Mouse (Mus musculus) hindbrain, embryonic 14.5 days (tissue): ENCODE data around the gene Smndc1. TPM values are rescaled to one million over a fixed set of nuclear protein-coding genes. Genes with fewer than 3 reads are reported as not detected.

Experiments used
- ATAC-seq: fragments of 200-750 bp; cut with Nextera tagmentation; 2 replicates; pipeline ENCODE4 v1.8.0; 2017; ENCODE audit warnings: moderate number of reproducible peaks, mild to moderate bottlenecking, moderate TSS enrichment, moderate library complexity; ENCODE audit not compliant: low FRiP score
- DNase-seq: peaks from one replicate; pipeline ENCODE4 v3.0.0-alpha.2; 2015; ENCODE audit warnings: low spot score
- H3K27ac ChIP-seq: fragments of 300-500 bp; sonication (generic); 2 replicates; pipeline ENCODE4 v1.5.1; 2014; ENCODE audit warnings: mild to moderate bottlenecking, moderate library complexity
- H3K27me3 ChIP-seq: fragments of 300-500 bp; sonication (generic); 2 replicates; pipeline ENCODE4 v1.6.1; 2014; ENCODE audit warnings: mild to moderate bottlenecking, low read length, mixed read lengths; ENCODE audit not compliant: control insufficient read depth, insufficient read depth
- H3K36me3 ChIP-seq: fragments of 300-500 bp; sonication (generic); replicated peaks from 2 replicates; pipeline ENCODE4 v1.6.1; 2014; ENCODE audit not compliant: control insufficient read depth, insufficient read depth
- H3K4me1 ChIP-seq: fragments of 300-500 bp; sonication (generic); replicated peaks from 2 replicates; pipeline ENCODE4 v1.6.1; 2014; ENCODE audit warnings: antibody characterized with exemption, low read length, mixed read lengths; ENCODE audit not compliant: control insufficient read depth, insufficient read depth
- H3K4me2 ChIP-seq: fragments of 300-500 bp; sonication (generic); replicated peaks from 2 replicates; pipeline ENCODE4 v1.6.1; 2014; ENCODE audit warnings: mild to moderate bottlenecking, moderate library complexity
- H3K4me3 ChIP-seq: fragments of 300-500 bp; sonication (generic); replicated peaks from 2 replicates; pipeline ENCODE4 v1.5.1; 2014; ENCODE audit warnings: mild to moderate bottlenecking, low read length
- H3K9ac ChIP-seq: fragments of 300-500 bp; sonication (generic); 2 replicates; pipeline ENCODE4 v1.6.1; 2014
- H3K9me3 ChIP-seq: fragments of 300-500 bp; sonication (generic); 2 replicates; pipeline ENCODE4 v1.6.1; 2016; ENCODE audit warnings: low read length; ENCODE audit not compliant: control insufficient read depth
- WGBS: fragments of 180-500 bp; shearing (Covaris S2); extraction: QIAGEN DNeasy Blood & Tissue Kit; methylation state at CpG from one replicate; pipeline ENCODE4 v1.1.7; 2014; 5-methylcytosine and 5-hydroxymethylcytosine counted together
- polyA plus RNA-seq: library from polyadenylated mRNA; unstranded; fragments of >200 nt; fragmentation: Nextera tagmentation; extraction: Ambion mirVana; gene quantifications from 2 replicates; pipeline ENCODE4 v1.2.1, GENCODE M21; 2014

Gene Smndc1
- polyA plus RNA-seq, 1 experiment from 2014 or later: 35.6 TPM

- no peak overlapping the region for H3K27ac ChIP-seq
- no peak for DNase-seq
- 90% methylated on average over 8 of the region's 8 CpGs for WGBS
- ATAC-seq: no peak
- no peak overlapping the region for H3K4me2 ChIP-seq
- H3K36me3 ChIP-seq: no peaks in the 10 kb centered on the region
- no peaks in the 10 kb centered on the region for H3K27me3 ChIP-seq
- H3K9ac ChIP-seq: no peak overlapping the region
- no peaks in the 10 kb centered on the region for H3K9me3 ChIP-seq
- no peak overlapping the region for H3K4me3 ChIP-seq
- H3K4me1 ChIP-seq: peaks cover 7% of the 10 kb centered on the region; the same call in 1 of the 2 replicates
These were observed 35.4 kb upstream of the Smndc1 start for GRCm38 (mm10) chr19:53425824-53426223.

- no peak overlapping the region for H3K4me2 ChIP-seq
- ATAC-seq: no peak
These were observed 34.3 kb upstream of the Smndc1 start for GRCm38 (mm10) chr19:53424629-53425028.

GRCm38 (mm10) chr19:53423816-53424465 lies 33.6 kb upstream of the Smndc1 start:
- H3K27me3 ChIP-seq: no peaks in the 10 kb centered on the region
- no peaks in the 10 kb centered on the region for H3K36me3 ChIP-seq
- ATAC-seq (no peak), DNase-seq (no peak)
- H3K9me3 ChIP-seq: no peaks in the 10 kb centered on the region
- H3K9ac ChIP-seq: no peak overlapping the region
- no peak overlapping the region for H3K27ac ChIP-seq
- H3K4me3 ChIP-seq: no peak overlapping the region
- peaks cover 10% of the 10 kb centered on the region; the same call in 1 of the 2 replicates for H3K4me1 ChIP-seq
- H3K4me2 ChIP-seq: no peak overlapping the region
- WGBS: 68% methylated on average over 17 of the region's 17 CpGs

More at GRCm38 (mm10) chr19:53424629-53425028, 34.3 kb upstream of the Smndc1 start:
- Histone ChIP-seq H3K4me3 (no peak overlapping the region), H3K4me1 (peaks cover 10% of the 10 kb centered on the region; the same call in 1 of the 2 replicates), H3K9ac (no peak overlapping the region), H3K27me3 (no peaks in the 10 kb centered on the region), H3K36me3 (no peaks in the 10 kb centered on the region), H3K27ac (no peak overlapping the region), H3K9me3 (no peaks in the 10 kb centered on the region)
- no peak for DNase-seq
- WGBS: 72% methylated on average over 18 of the region's 18 CpGs

- ATAC-seq (no peak), DNase-seq (no peak)
- H3K9ac ChIP-seq: no peak overlapping the region
- H3K27me3 ChIP-seq: no peaks in the 10 kb centered on the region
- H3K27ac ChIP-seq: no peak overlapping the region
- H3K9me3 ChIP-seq: no peaks in the 10 kb centered on the region
- no peaks in the 10 kb centered on the region for H3K36me3 ChIP-seq
- 22% methylated on average over 19 of the region's 19 CpGs for WGBS
- H3K4me3 ChIP-seq: no peak overlapping the region
- peaks cover 10% of the 10 kb centered on the region; the same call in 1 of the 2 replicates for H3K4me1 ChIP-seq
- H3K4me2 ChIP-seq: no peak overlapping the region
These were observed 33.0 kb upstream of the Smndc1 start for GRCm38 (mm10) chr19:53423341-53423753.

- ATAC-seq (no peak), DNase-seq (no peak)
- Histone ChIP-seq H3K4me1 (peaks cover 10% of the 10 kb centered on the region; the same call in 1 of the 2 replicates), H3K9ac (no peak overlapping the region), H3K4me2 (no peak overlapping the region), H3K36me3 (no peaks in the 10 kb centered on the region), H3K27me3 (no peaks in the 10 kb centered on the region), H3K9me3 (no peaks in the 10 kb centered on the region), H3K27ac (no peak overlapping the region), H3K4me3 (no peak overlapping the region)
- WGBS: 76% methylated on average over 18 of the region's 18 CpGs
These were observed 32.3 kb upstream of the Smndc1 start for GRCm38 (mm10) chr19:53422358-53423308.

- Histone ChIP-seq H3K4me2 (peak overlapping the region; percentile 71), H3K27me3 (no peaks in the 10 kb centered on the region), H3K9ac (no peak overlapping the region), H3K36me3 (no peaks in the 10 kb centered on the region), H3K4me3 (peak overlapping the region; percentile 37), H3K4me1 (peaks cover 10% of the 10 kb centered on the region; the same call in 1 of the 2 replicates), H3K9me3 (no peaks in the 10 kb centered on the region), H3K27ac (no peak overlapping the region)
- peak; percentile 10; the same call in 1 of the 2 replicates for ATAC-seq
- WGBS: under 1% methylated on average over 6 of the region's 6 CpGs
- DNase-seq: no peak
These were observed 31.3 kb upstream of the Smndc1 start for GRCm38 (mm10) chr19:53421583-53422188.

GRCm38 (mm10) chr19:53420924-53421582 lies 30.7 kb upstream of the Smndc1 start:
- Histone ChIP-seq H3K36me3 (no peaks in the 10 kb centered on the region), H3K4me1 (peaks cover 10% of the 10 kb centered on the region; the same call in 1 of the 2 replicates), H3K9me3 (no peaks in the 10 kb centered on the region), H3K4me2 (peak overlapping the region; percentile 71), H3K27me3 (no peaks in the 10 kb centered on the region), H3K4me3 (peak overlapping the region; percentile 37), H3K9ac (peak overlapping the region; percentile 53), H3K27ac (0 out of 2 replicates have a peak overlapping the region, but pooled peaks have one; percentile 14)
- under 1% methylated on average over 19 of the region's 19 CpGs for WGBS
- peak; percentile 81 for DNase-seq
- peak; percentile 94 for ATAC-seq

GRCm38 (mm10) chr19:53419834-53420233 lies 29.5 kb upstream of the Smndc1 start:
- ATAC-seq (no peak), DNase-seq (peak; percentile 56)
- Histone ChIP-seq H3K4me2 (no peak overlapping the region), H3K27ac (no peak overlapping the region), H3K4me1 (peaks cover 10% of the 10 kb centered on the region; the same call in 1 of the 2 replicates), H3K4me3 (no peak overlapping the region), H3K27me3 (no peaks in the 10 kb centered on the region), H3K9ac (no peak overlapping the region), H3K9me3 (no peaks in the 10 kb centered on the region), H3K36me3 (no peaks in the 10 kb centered on the region)
- 49% methylated on average over 5 of the region's 5 CpGs for WGBS
